Mouse (Mus musculus) lung, postnatal 14 days (tissue): ENCODE measurements around the gene Dsp.

Source experiments
- DNase-seq: peaks from one replicate; pipeline ENCODE4 v3.0.0; 2021

Dsp gene

DNA sequence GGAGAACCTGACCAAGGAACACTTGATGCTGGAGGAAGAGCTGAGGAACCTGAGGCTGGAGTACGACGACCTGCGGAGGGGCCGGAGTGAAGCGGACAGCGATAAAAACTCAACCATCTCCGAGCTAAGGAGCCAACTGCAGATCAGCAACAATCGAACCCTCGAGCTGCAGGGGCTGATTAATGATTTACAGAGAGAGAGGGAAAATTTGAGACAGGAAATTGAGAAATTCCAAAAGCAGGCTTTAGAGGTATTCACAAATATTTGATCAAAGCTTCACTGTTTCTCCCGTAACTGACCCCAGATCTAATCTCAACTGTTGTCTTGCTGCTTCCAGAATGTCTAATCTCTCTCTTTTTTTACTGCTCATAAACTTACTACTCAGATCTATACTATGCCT, 42.3 kb downstream of the Dsp start:
- DNase-seq = no peak

DNA sequence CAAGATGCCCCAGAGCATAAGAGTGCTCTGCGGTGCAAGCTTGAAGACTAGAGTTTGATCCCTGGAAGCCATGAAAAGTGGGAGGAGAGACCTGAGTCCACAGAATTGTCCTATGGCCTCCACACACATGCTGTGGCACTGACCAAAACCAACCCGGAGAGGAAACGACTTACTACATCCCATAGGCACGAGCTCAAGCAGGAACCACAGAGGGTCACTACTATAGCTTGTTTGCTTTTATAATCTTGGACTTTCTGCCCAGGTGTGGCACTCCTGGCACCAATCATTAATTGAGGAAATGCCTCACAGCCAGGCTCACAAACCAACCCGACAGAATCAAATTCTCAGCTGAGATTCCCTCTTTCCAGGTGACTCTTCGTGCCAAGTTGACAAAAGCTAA, 50.3 kb downstream of the Dsp start:
- DNase-seq = no peak

DNA sequence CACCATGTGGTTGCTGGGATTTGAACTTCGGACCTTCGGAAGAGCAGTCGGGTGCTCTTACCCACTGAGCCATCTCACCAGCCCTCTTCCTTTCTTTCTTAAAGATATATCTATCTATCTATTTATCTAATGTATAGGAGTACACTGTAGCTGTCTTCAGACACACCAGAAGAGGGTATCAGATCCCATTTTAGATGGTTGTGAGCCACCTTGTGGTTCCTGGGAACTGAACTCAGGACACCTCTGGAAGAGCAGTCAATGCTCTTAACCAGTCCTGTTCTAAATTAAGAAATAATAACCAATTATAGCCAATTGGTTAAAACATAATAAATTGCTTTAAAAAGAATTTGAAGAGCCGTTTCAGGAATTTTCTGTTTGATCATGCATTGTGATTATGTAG, 53.1 kb downstream of the Dsp start:
- no peak for DNase-seq

DNA sequence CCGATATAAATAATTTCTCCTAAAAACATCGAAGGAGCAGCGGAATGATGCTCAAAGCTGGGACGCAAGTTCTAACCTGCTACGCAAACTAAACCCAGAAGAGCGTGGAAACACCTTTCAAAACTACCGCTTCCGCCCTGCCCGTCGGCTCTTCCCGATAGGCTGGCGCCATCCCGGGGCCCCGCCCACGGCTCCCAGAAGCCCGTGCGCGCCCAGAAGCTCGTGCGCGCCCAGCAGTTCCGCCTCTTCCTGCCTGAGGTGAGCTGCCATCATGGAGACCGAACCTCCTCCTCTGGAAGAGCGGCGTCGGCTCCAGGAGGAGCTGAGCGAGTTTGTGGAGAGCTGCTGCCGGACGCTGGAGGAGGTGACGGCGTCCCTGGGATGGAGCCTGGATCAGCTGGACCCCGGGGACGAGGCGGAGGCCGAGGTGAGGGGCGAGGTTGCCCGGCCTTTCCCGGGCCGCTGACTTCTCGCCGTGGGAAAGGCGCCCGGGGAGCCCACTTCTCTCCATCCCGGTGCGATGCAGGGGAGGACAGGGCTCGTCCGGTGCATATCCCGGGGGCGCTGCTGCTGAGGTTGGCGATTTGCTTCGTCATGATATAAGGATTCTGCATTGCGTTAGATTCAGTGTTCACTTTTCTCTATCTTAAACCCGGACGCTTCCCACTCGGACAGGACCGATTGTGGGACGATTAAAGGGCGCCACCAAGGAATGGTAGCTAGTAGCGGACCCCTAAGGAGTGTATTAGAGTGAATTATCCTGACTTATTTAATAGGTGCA, 53.8 kb downstream of the Dsp start, which contains the start of gene Snrnp48:
Snrnp48 (plus strand) TSS at position 237 of the 781 bp plus-strand sequence.
- peak; percentile 87 for DNase-seq

DNA sequence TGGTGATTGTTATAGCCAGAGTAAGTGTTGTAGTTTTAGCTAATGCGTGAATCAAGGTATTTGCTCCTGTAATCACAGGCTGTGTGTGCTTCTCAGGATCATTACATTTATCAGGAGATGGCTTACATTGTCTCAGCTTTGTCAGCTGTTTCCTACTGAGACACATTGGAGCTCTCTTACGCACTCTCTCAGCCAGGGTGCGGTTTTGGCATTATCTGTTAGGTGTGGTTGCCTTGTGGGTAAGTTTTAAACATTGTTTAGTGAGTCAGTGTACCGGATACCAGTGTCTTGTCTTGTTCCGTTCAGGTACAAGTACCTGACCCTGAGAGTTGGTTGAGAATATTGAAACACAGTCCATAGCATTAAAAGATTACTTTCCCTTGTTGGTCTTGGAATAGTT, 60.0 kb downstream of the Dsp start:
- DNase-seq = no peak

DNA sequence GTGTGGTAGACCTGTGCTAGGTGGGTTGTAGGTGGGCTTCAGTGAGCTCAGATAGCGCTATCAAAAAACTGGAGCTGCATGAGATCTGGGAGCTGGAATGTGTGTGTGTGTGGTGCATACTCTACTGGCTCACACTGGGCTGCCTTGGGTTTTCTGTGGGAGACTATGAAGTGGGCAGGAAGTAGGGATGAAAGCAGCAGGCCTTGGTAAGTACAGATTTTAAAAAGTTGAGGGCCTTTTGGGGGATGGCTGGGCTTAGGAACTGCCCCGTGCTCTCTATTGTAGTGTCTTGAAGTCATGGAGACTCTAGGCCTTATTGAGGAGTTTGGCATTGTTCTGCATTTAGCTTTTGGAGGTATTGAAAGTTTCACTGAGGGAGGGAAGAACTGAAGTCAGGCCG, 67.6 kb downstream of the Dsp start:
- no peak for DNase-seq

DNA sequence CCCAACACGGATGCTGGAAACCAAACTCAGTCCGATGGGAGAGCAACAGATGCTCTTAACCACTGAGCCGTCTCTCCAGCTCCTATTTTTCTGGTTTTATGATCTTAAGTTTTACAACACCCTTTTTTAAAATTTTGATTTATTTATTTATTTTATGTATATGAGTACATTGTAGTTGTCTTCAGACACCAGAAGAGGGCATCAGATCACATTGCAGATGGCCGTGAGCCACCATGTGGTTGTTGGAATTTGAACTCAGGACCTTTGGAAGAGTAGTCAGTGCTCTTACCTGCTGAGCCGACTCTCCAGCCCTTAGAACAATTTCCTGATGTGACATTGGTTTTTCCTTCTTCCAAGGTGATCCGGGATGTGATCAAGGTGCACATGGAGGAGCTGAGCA, 69.2 kb downstream of the Dsp start:
- no peak for DNase-seq

DNA sequence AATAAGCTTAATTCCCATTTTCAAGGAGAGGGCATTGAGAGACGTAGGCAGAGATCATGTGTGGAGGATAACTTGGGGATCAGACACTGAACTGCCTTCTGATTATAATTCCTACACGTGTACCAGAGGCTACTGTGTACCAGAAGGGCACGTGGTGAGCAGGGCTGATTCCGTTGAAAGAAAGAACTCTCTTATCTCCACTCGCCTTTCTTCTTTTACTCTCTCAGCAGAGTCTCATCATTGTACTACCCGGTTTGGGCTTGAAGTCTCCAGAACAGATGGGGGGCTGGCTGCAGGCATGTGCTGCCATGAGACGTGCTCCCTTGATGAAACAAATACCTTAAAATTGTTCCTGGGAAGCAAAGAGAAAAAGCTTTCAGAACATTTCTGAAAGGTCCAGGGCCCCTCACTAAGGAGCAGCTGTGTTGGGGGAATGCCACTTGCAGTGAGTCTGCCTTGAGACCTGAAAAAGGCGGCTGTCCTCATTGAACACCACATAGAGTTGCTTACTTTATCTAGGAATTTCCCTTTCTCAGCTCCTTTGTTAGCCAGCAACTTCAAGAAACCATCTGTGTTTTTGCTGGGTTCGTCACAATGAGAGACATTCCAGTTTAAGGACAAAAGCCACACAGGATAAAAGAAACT, 79.2 kb downstream of the Dsp start:
- no peak for DNase-seq

DNA sequence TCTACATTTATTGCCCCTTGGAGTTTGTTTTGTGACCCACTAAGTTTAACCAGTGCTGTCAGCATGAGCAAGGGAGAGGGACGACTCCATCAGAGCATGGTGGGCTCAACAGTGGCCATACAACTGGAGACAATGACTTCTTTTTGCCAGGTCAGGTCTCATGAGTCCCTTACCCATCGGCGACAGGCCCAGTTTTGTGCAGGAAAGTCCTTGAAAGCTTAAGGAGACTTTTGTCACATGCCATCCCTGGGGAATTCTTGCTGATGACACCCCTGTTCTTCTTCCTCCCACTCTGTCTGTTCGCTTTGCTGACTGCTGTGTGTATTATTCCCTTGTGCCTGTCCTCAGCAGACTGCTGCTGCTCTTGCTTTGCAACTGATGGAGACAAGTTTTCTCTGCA, 81.3 kb downstream of the Dsp start:
- DNase-seq = no peak

DNA sequence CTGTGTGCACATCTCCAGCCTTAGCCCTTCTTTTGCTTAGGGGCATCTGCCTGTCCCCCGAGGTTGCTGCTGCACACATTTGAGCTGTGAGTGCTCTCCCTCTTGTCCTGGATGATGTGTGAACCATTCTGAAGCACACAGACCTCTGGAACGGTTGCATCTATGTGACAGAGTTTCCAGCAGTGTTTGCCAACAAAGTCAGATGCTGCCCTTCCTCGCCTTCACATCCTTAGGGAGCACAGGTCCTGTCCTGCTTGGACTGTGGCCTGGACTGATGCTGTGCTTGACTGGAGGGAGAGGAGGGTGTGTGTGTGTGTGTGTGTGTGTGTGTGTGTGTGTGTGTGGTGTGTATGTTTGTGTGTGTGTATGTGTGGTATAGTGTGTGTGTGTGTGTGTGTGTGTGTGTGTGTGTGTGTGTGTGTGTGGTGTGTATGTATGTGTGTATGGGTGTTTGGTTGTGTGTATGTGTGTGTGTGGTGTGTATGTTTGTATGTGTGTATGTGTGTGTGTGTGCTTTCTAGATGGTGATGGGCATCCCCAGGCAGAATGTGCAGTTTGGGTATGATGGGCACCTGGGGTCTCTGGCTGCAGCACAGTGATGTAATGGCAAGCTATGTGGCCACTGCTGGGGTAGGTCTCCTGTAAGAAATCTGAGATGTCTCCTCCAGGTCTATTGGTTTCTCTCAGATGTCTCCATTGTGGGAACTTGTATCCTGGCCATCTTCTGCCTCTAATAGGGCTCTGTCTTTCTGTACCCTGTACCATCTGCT, 81.9 kb downstream of the Dsp start:
- no peak for DNase-seq

DNA sequence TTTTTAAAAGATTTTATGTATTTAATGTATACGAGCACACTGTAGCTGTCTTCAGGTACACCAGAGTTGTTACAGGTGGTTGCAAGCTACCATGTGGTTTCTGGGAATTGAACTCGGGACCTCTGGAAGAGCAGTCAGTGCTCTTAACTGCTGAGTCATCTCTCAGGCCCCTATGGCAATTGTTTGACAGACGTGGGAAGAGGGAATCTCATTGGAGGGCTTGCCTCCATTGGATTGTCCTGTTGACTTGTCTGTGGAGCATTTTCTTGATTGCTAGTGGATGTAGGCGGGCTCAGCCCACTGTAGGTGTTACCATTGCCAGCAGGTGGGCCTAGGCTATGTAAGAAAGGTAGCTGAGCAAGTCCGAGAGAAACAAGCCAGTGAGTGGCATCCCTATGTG, 83.6 kb downstream of the Dsp start:
- no peak for DNase-seq

DNA sequence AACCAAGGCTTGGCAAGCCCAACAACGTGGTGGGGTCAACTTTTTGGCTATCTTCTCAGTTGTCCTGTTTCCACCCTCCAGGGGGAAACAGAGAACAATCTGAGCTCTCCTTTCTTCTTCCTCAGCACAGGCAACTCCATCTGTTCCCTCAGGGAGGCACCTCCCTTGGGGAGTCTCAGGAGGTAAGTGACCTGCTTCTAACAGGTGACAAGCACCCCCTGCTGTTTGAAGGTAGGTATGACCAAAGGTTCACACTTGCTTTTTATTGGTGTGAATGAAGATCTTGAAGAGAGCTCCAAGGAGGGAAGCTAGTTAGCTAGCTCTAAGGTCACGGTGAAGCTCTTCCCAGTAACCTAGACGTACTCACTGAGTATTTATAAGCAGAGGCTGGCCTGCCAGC, 84.3 kb downstream of the Dsp start:
- DNase-seq = no peak

DNA sequence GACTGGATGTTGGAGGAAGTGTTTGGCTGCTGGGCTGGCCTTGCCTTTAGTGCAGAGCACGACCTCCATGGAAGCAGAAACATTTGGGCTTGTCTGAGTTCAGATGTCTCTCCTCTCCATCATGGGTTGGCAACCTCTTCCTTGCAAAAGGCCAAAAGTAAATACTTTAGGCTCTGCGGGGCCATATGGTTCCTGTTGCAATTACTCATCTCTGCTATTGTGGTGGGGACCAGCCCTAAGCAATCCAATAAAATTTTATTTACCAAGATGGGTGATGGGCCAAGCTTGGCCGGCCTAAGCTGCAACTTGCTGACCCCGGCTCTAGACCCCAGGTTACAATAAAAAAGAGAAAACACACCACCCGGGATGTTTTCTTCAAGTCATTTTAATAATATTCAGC, 97.1 kb downstream of the Dsp start:
- no peak for DNase-seq
